Mouse (Mus musculus): ENCODE measurements around the gene Kdm7a. TPM values are rescaled to one million over a fixed set of nuclear protein-coding genes. Genes with fewer than 3 reads are reported as not detected.

Kdm7a gene
- polyA plus RNA-seq, 1 experiment, result 2.8 TPM

DNA sequence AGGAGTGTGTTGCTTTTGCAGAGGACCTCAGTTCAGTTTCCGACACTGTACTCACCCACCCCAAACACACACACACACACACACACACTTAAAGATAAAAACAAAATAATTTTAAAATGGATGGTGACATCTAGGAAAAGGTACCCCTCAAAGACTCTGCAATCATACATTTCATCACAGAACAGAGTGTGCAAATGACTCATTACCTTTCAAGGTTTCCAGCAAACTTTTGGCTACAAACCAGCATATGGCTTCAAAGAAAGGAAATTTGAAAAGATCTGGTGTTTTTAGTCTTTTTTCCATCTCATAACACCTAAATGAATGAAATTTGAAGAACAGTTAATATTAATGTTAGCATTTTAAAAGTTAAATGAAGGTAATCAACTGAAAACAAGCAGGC, 41.7 kb downstream of the Kdm7a start:
- TF ChIP-seq E2F4 (IDR thresholded peaks at IDR 0.05; ENCODE audit: insufficient read depth), result no peak
- no peak for TF ChIP-seq MYOD1 (IDR thresholded peaks at IDR 0.05; ENCODE audit: control insufficient read depth in 1 of 3, insufficient read length in 2 of 3, low read depth in 2 of 3)
- no peak for TF ChIP-seq TCF3 (IDR thresholded peaks at IDR 0.05; ENCODE audit: insufficient read length, low read depth)
- no peak overlapping the region for H3K4me2 ChIP-seq (ENCODE audit: low read depth)
- H3K27me3 ChIP-seq (ENCODE audit: control insufficient read depth, insufficient read depth, insufficient read length), result no peaks in the 10 kb centered on the region
- peaks cover 19% of the 10 kb centered on the region for H3K36me3 ChIP-seq (ENCODE audit: control insufficient read depth, insufficient read depth)
- no peak overlapping the region for H3ac ChIP-seq (ENCODE audit: control insufficient read depth, insufficient read length)
- H3K4me3 ChIP-seq, result no peak overlapping the region
- no peaks in the 10 kb centered on the region for H3K79me2 ChIP-seq (ENCODE audit: control insufficient read depth, insufficient read depth)

DNA sequence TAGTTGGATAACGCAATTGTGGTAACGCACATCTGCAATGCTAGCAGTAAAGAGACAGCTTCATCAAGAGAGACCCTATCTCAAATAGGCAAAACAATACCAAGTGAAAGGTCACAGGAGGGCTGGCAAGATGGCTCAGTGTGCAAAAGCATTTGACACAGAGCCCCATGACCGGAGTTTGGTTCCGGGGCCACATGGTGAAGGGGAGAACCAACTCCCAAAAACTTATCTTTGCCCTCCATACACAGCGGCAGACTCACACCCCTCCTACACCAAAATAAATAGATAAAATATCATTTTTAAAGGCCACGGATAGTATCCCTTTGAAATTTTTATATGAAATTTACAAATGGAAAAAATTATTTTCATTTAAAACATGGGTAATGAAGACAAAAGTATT, 44.6 kb downstream of the Kdm7a start:
- H3K27me3 ChIP-seq (ENCODE audit: control insufficient read depth, insufficient read depth, insufficient read length), result no peaks in the 10 kb centered on the region
- H3K79me2 ChIP-seq (ENCODE audit: control insufficient read depth, insufficient read depth), result no peaks in the 10 kb centered on the region
- peaks cover 19% of the 10 kb centered on the region for H3K36me3 ChIP-seq (ENCODE audit: control insufficient read depth, insufficient read depth)
- TF ChIP-seq POLR2AphosphoS2 (IDR thresholded peaks at IDR 0.05; ENCODE audit: insufficient read length, low read depth) (no peak), MAX (IDR thresholded peaks at IDR 0.05; ENCODE audit: low read depth) (no peak), TCF12 (IDR thresholded peaks at IDR 0.05; ENCODE audit: insufficient read depth, poor library complexity, severe bottlenecking) (no peak), MYOG (IDR thresholded peaks at IDR 0.05; ENCODE audit: control insufficient read depth in 1 of 3, insufficient read depth in 1 of 3, insufficient read length in 2 of 3, low read depth in 2 of 3) (no peak), REST (IDR thresholded peaks at IDR 0.05; ENCODE audit: insufficient read depth, insufficient read length) (no peak), MYOD1 (IDR thresholded peaks at IDR 0.05; ENCODE audit: control insufficient read depth in 1 of 3, insufficient read length in 2 of 3, low read depth in 2 of 3) (no peak), POLR2A (IDR thresholded peaks at IDR 0.05; ENCODE audit: insufficient read length, low read depth) (no peak), TCF3 (IDR thresholded peaks at IDR 0.05; ENCODE audit: insufficient read length, low read depth) (no peak), SRF (IDR thresholded peaks at IDR 0.05; ENCODE audit: control insufficient read depth, insufficient read length, low read depth) (no peak), E2F4 (IDR thresholded peaks at IDR 0.05; ENCODE audit: insufficient read depth) (no peak), CEBPB (IDR thresholded peaks at IDR 0.05; ENCODE audit: insufficient read depth, poor library complexity, severe bottlenecking) (no peak), USF1 (IDR thresholded peaks at IDR 0.05; ENCODE audit: low read depth) (no peak)
- no peak overlapping the region for H3K4me3 ChIP-seq
- H3K4me2 ChIP-seq (ENCODE audit: low read depth), result no peak overlapping the region
- no peak overlapping the region for H3ac ChIP-seq (ENCODE audit: control insufficient read depth, insufficient read length)

DNA sequence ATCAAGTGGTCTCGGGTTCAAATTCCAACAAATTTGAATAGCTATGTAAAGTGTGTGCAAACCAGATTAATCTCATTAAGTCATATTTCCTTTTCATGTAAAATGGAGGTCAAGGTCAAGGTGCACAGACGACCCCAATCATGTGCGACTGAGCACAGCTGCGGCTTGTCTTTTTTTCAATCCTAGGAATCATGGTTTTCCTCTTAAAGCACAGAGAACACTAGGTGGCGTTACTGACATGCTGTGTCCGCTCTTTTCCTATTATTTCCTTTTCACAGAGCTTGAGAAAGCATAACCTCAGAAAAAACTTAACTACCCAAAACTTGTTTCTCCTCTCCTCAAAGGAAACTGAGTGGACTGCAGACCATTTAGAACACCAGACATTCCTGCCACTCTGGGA, 60.5 kb downstream of the Kdm7a start:
- H3K36me3 ChIP-seq (ENCODE audit: control insufficient read depth, insufficient read depth), result peaks cover 75% of the 10 kb centered on the region
- H3K27me3 ChIP-seq (ENCODE audit: control insufficient read depth, insufficient read depth, insufficient read length), result no peaks in the 10 kb centered on the region
- TF ChIP-seq POLR2A (IDR thresholded peaks at IDR 0.05; ENCODE audit: insufficient read length, low read depth), result no peak
- TF ChIP-seq CEBPB (IDR thresholded peaks at IDR 0.05; ENCODE audit: insufficient read depth, poor library complexity, severe bottlenecking), result no peak
- no peak for TF ChIP-seq MYOD1 (IDR thresholded peaks at IDR 0.05; ENCODE audit: control insufficient read depth in 1 of 3, insufficient read length in 2 of 3, low read depth in 2 of 3)
- no peak for TF ChIP-seq MAX (IDR thresholded peaks at IDR 0.05; ENCODE audit: low read depth)
- no peak for TF ChIP-seq TCF3 (IDR thresholded peaks at IDR 0.05; ENCODE audit: insufficient read length, low read depth)
- no peak for TF ChIP-seq USF1 (IDR thresholded peaks at IDR 0.05; ENCODE audit: low read depth)
- no peak for TF ChIP-seq REST (IDR thresholded peaks at IDR 0.05; ENCODE audit: insufficient read depth, insufficient read length)
- no peak for TF ChIP-seq SRF (IDR thresholded peaks at IDR 0.05; ENCODE audit: control insufficient read depth, insufficient read length, low read depth)
- TF ChIP-seq E2F4 (IDR thresholded peaks at IDR 0.05; ENCODE audit: insufficient read depth), result no peak
- TF ChIP-seq POLR2AphosphoS2 (IDR thresholded peaks at IDR 0.05; ENCODE audit: insufficient read length, low read depth), result no peak
- TF ChIP-seq MYOG (IDR thresholded peaks at IDR 0.05; ENCODE audit: control insufficient read depth in 1 of 3, insufficient read depth in 1 of 3, insufficient read length in 2 of 3, low read depth in 2 of 3), result no peak
- no peak for TF ChIP-seq TCF12 (IDR thresholded peaks at IDR 0.05; ENCODE audit: insufficient read depth, poor library complexity, severe bottlenecking)

DNA sequence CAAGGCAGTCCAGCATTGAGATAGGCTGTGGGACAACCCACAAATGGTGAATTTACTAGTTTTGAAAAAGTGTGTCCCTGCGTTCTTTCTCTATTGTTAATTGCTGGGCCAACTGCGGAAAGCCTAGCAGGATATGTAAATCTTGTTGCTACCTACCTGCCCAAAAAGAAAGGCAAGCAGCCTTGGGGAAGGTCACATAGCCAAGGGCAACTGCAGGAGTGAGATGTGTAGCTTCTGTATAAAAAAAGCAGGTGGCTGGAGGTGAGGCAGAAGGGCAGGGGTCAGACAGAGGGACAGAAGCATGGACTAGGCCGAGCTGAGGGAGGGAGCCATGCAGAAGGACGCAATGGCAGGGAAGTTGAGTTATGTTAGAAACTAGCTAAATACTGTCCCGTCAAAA, 74.0 kb downstream of the Kdm7a start:
- no peaks in the 10 kb centered on the region for H3K79me2 ChIP-seq (ENCODE audit: control insufficient read depth, insufficient read depth)
- no peaks in the 10 kb centered on the region for H3K27me3 ChIP-seq (ENCODE audit: control insufficient read depth, insufficient read depth, insufficient read length)
- H3K4me2 ChIP-seq (ENCODE audit: low read depth), result no peak overlapping the region
- H3K4me3 ChIP-seq, result no peak overlapping the region
- peaks cover 10% of the 10 kb centered on the region for H3K36me3 ChIP-seq (ENCODE audit: control insufficient read depth, insufficient read depth)
- no peak overlapping the region for H3ac ChIP-seq (ENCODE audit: control insufficient read depth, insufficient read length)
- no peak for TF ChIP-seq MYOD1 (IDR thresholded peaks at IDR 0.05; ENCODE audit: control insufficient read depth in 1 of 3, insufficient read length in 2 of 3, low read depth in 2 of 3)
- no peak for TF ChIP-seq MYOG (IDR thresholded peaks at IDR 0.05; ENCODE audit: control insufficient read depth in 1 of 3, insufficient read depth in 1 of 3, insufficient read length in 2 of 3, low read depth in 2 of 3)
- TF ChIP-seq MAX (IDR thresholded peaks at IDR 0.05; ENCODE audit: low read depth), result no peak
- TF ChIP-seq POLR2AphosphoS2 (IDR thresholded peaks at IDR 0.05; ENCODE audit: insufficient read length, low read depth), result no peak
- no peak for TF ChIP-seq CEBPB (IDR thresholded peaks at IDR 0.05; ENCODE audit: insufficient read depth, poor library complexity, severe bottlenecking)
- no peak for TF ChIP-seq TCF12 (IDR thresholded peaks at IDR 0.05; ENCODE audit: insufficient read depth, poor library complexity, severe bottlenecking)
- TF ChIP-seq E2F4 (IDR thresholded peaks at IDR 0.05; ENCODE audit: insufficient read depth), result no peak

More for the DNA sequence above, 60.5 kb downstream of the Kdm7a start:
- Histone ChIP-seq H3K79me2 (ENCODE audit: control insufficient read depth, insufficient read depth) (no peaks in the 10 kb centered on the region), H3K4me3 (no peak overlapping the region), H3K4me2 (ENCODE audit: low read depth) (no peak overlapping the region), H3ac (ENCODE audit: control insufficient read depth, insufficient read length) (no peak overlapping the region)

DNA sequence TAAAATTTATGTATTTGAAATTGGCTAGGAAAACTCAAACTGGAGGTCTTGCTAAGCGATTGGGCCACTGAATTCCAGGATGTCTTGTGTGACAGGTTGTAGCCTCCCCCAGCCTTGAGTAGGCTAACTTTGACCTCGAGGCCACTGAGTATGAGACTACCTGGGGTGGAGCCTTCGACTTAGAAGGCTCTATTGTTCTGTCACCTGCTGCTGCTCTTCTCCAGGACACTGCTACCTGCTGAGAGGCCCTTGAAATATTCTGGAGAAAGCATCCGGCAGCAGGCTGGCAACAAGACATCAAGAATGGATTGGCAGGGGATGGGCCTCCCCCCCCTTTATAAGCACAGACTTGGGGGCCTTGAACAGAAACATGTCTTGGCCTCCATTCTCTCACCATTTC, 75.1 kb downstream of the Kdm7a start:
- no peak for TF ChIP-seq MYOD1 (IDR thresholded peaks at IDR 0.05; ENCODE audit: control insufficient read depth in 1 of 3, insufficient read length in 2 of 3, low read depth in 2 of 3)
- no peak for TF ChIP-seq POLR2A (IDR thresholded peaks at IDR 0.05; ENCODE audit: insufficient read length, low read depth)
- no peak for TF ChIP-seq TCF3 (IDR thresholded peaks at IDR 0.05; ENCODE audit: insufficient read length, low read depth)
- TF ChIP-seq E2F4 (IDR thresholded peaks at IDR 0.05; ENCODE audit: insufficient read depth), result no peak
- no peak for TF ChIP-seq CEBPB (IDR thresholded peaks at IDR 0.05; ENCODE audit: insufficient read depth, poor library complexity, severe bottlenecking)
- no peak for TF ChIP-seq USF1 (IDR thresholded peaks at IDR 0.05; ENCODE audit: low read depth)
- no peak for TF ChIP-seq MYOG (IDR thresholded peaks at IDR 0.05; ENCODE audit: control insufficient read depth in 1 of 3, insufficient read depth in 1 of 3, insufficient read length in 2 of 3, low read depth in 2 of 3)
- no peak for TF ChIP-seq SRF (IDR thresholded peaks at IDR 0.05; ENCODE audit: control insufficient read depth, insufficient read length, low read depth)
- TF ChIP-seq REST (IDR thresholded peaks at IDR 0.05; ENCODE audit: insufficient read depth, insufficient read length), result no peak
- TF ChIP-seq POLR2AphosphoS2 (IDR thresholded peaks at IDR 0.05; ENCODE audit: insufficient read length, low read depth), result no peak
- TF ChIP-seq TCF12 (IDR thresholded peaks at IDR 0.05; ENCODE audit: insufficient read depth, poor library complexity, severe bottlenecking), result no peak
- TF ChIP-seq MAX (IDR thresholded peaks at IDR 0.05; ENCODE audit: low read depth), result no peak
- H3K79me2 ChIP-seq (ENCODE audit: control insufficient read depth, insufficient read depth), result no peaks in the 10 kb centered on the region
- H3ac ChIP-seq (ENCODE audit: control insufficient read depth, insufficient read length), result no peak overlapping the region
- H3K4me2 ChIP-seq (ENCODE audit: low read depth), result no peak overlapping the region
- no peak overlapping the region for H3K4me3 ChIP-seq
- H3K36me3 ChIP-seq (ENCODE audit: control insufficient read depth, insufficient read depth), result peaks cover 10% of the 10 kb centered on the region
- H3K27me3 ChIP-seq (ENCODE audit: control insufficient read depth, insufficient read depth, insufficient read length), result no peaks in the 10 kb centered on the region

Measured in myocyte (in vitro differentiated cells).